Comparison of ENCODE assay signal across 7 mouse cellular contexts in the genomic region with DNA sequence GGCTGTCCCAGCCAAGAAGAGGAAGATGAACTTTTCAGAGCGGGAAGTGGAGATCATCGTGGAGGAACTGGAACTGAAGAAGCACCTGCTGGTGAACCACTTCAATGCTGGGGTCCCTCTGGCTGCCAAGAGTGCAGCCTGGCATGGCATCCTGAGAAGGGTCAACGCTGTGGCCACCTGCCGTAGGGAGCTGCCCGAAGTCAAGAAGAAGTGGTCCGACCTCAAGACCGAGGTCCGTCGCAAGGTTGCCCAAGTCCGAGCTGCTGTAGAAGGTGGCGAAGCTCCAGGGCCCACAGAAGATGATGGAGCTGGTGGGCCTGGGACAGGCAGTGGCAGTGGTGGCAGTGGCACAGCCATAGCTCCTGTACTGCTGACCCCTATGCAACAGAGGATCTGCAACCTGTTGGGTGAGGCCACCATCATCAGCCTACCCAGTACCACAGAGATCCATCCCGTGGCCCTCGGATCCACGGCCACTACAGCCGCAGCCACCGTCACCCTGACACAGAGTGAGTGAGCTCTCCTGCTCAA. TPM values are rescaled to one million over a fixed set of nuclear protein-coding genes. Genes with fewer than 3 reads are reported as not detected.
DNase-seq lines count a peak whose midpoint lies in the region; TF ChIP-seq lines count a peak whose summit lies in the region.

No protein-coding gene starts in this region.

- no peak for TF ChIP-seq CTCF in lung, adult 2 months (IDR thresholded peaks at IDR 0.05; ENCODE audit: insufficient read depth, low read length)

- no peaks in the 10 kb centered on the region for H3K27me3 ChIP-seq in forebrain, embryonic 10.5 days (ENCODE audit: poor library complexity, severe bottlenecking)
- no peaks in the 10 kb centered on the region for H3K27me3 ChIP-seq in myocyte (ENCODE audit: control insufficient read depth, insufficient read depth, insufficient read length)

- no peaks in the 10 kb centered on the region for H3K9me3 ChIP-seq in forebrain, embryonic 10.5 days

- 91% methylated on average over 16 of the region's 16 CpGs for WGBS in lung, adult 2 months
- 95% methylated on average over 16 of the region's 16 CpGs for WGBS in forebrain, embryonic 10.5 days

- no peak for DNase-seq in lung, adult 2 months
- DNase-seq in lung, postnatal 36 days, result no peak
- peak; percentile 34 to 55 for DNase-seq in cerebellum, adult 18-20 months
- no peak for DNase-seq in forebrain, embryonic 10.5 days (ENCODE audit: extremely low spot score, low spot score)
- peak; percentile 43 for DNase-seq in kidney, postnatal 10 days
- no peak for DNase-seq in frontal cortex, adult 2 months (ENCODE audit: extremely low spot score in 1 of 2, low spot score in 1 of 2)

- H3K79me2 ChIP-seq in myocyte (ENCODE audit: control insufficient read depth, insufficient read depth), result peaks cover 32% of the 10 kb centered on the region

- H3ac ChIP-seq in myocyte (ENCODE audit: control insufficient read depth, insufficient read length), result no peak overlapping the region

- H3K4me3 ChIP-seq in lung, adult 2 months (replicated peaks; ENCODE audit: extremely low read depth, low read depth, low read length), result peak overlapping the region; percentile 61
- H3K4me3 ChIP-seq in forebrain, embryonic 10.5 days, result peak overlapping the region; percentile 82
- H3K4me3 ChIP-seq in myocyte, result peak overlapping the region; percentile 52

- no peak for TF ChIP-seq POLR2A in lung, adult 2 months (IDR thresholded peaks at IDR 0.05; ENCODE audit: borderline replicate concordance, extremely low read depth, low read depth, low read length)
- TF ChIP-seq POLR2A in myocyte (IDR thresholded peaks at IDR 0.05; ENCODE audit: insufficient read length, low read depth), result no peak

- peak overlapping the region; percentile 91 for H3K4me2 ChIP-seq in myocyte (ENCODE audit: low read depth)

- peaks cover 20% of the 10 kb centered on the region for H3K36me3 ChIP-seq in forebrain, embryonic 10.5 days (replicated peaks)
- no peaks in the 10 kb centered on the region for H3K36me3 ChIP-seq in myocyte (ENCODE audit: control insufficient read depth, insufficient read depth)

- H3K27ac ChIP-seq in forebrain, embryonic 10.5 days, result peak overlapping the region; percentile 90

- peaks cover 24% of the 10 kb centered on the region for H3K4me1 ChIP-seq in lung, adult 2 months (ENCODE audit: control insufficient read depth, insufficient read depth, low read length)
- H3K4me1 ChIP-seq in forebrain, embryonic 10.5 days, result peaks cover 51% of the 10 kb centered on the region

TF ChIP-seq in myocyte, 11 proteins besides CTCF, POLR2A, EP300 and RAD21:
- TF ChIP-seq POLR2AphosphoS2 (IDR thresholded peaks at IDR 0.05; ENCODE audit: insufficient read length, low read depth), result no peak
- no peak for TF ChIP-seq MYOG (IDR thresholded peaks at IDR 0.05; ENCODE audit: control insufficient read depth in 1 of 3, insufficient read depth in 1 of 3, insufficient read length in 2 of 3, low read depth in 2 of 3)
- TF ChIP-seq TCF12 (IDR thresholded peaks at IDR 0.05; ENCODE audit: insufficient read depth, poor library complexity, severe bottlenecking), result no peak
- TF ChIP-seq CEBPB (IDR thresholded peaks at IDR 0.05; ENCODE audit: insufficient read depth, poor library complexity, severe bottlenecking), result no peak
- no peak for TF ChIP-seq REST (IDR thresholded peaks at IDR 0.05; ENCODE audit: insufficient read depth, insufficient read length)
- no peak for TF ChIP-seq E2F4 (IDR thresholded peaks at IDR 0.05; ENCODE audit: insufficient read depth)
- TF ChIP-seq USF1 (IDR thresholded peaks at IDR 0.05; ENCODE audit: low read depth), result no peak
- no peak for TF ChIP-seq SRF (IDR thresholded peaks at IDR 0.05; ENCODE audit: control insufficient read depth, insufficient read length, low read depth)

RNA-seq across cellular contexts. Expression of gene Slc25a25, which starts 1.3 kb away (rescaled TPM):
- polyA plus RNA-seq in lung, adult 2 months (2012; rRNA removed), result 19.9 and 21.9 TPM in 2 replicates
- polyA plus RNA-seq in forebrain, embryonic 10.5 days (2016; fragmentation: Nextera tagmentation; extraction: Ambion mirVana), result 25.0 and 26.3 TPM in 2 replicates
- 9.5 TPM for polyA plus RNA-seq in myocyte (2012; fragmentation: generic; extraction: Trizol)
- 44.3 and 49.9 TPM in 2 replicates for polyA plus RNA-seq in frontal cortex, adult 2 months (2012; rRNA removed)

RNA-seq across cellular contexts. Expression of gene Naif1, which starts 2.2 kb away (rescaled TPM):
- 5.1 and 5.5 TPM in 2 replicates for polyA plus RNA-seq in lung, adult 2 months (2012; rRNA removed)
- polyA plus RNA-seq in forebrain, embryonic 10.5 days (2016; fragmentation: Nextera tagmentation; extraction: Ambion mirVana), result 6.6 and 6.7 TPM in 2 replicates
- 3.0 TPM for polyA plus RNA-seq in myocyte (2012; fragmentation: generic; extraction: Trizol)
- 3.1 and 3.2 TPM in 2 replicates for polyA plus RNA-seq in frontal cortex, adult 2 months (2012; rRNA removed)

RNA-seq across cellular contexts. Expression of gene Ptges2, which starts 56.8 kb away (rescaled TPM):
- polyA plus RNA-seq in lung, adult 2 months (2012; rRNA removed), result 14.7 and 23.8 TPM in 2 replicates
- polyA plus RNA-seq in forebrain, embryonic 10.5 days (2016; fragmentation: Nextera tagmentation; extraction: Ambion mirVana), result 23.8 and 26.4 TPM in 2 replicates
- 50.6 TPM for polyA plus RNA-seq in myocyte (2012; fragmentation: generic; extraction: Trizol)
- polyA plus RNA-seq in frontal cortex, adult 2 months (2012; rRNA removed), result 53.2 and 59.4 TPM in 2 replicates

Comparison
In these comparisons a context has a peak if more than half of its experiments do, and no peak if none do; other contexts are left out.
1. DNase-seq: peak in cerebellum, adult 18-20 months (2 of 2) and kidney, postnatal 10 days (single experiment); none in lung, adult 2 months (single experiment), lung, postnatal 36 days (single experiment), forebrain, embryonic 10.5 days (single experiment) and frontal cortex, adult 2 months (0 of 2).
2. Peak in every context shown above with its lines, with median percentiles within 50 percentile points of each other: H3K4me3 ChIP-seq.